ENCODE assay signal across 25 mouse cellular contexts in the genomic region with DNA sequence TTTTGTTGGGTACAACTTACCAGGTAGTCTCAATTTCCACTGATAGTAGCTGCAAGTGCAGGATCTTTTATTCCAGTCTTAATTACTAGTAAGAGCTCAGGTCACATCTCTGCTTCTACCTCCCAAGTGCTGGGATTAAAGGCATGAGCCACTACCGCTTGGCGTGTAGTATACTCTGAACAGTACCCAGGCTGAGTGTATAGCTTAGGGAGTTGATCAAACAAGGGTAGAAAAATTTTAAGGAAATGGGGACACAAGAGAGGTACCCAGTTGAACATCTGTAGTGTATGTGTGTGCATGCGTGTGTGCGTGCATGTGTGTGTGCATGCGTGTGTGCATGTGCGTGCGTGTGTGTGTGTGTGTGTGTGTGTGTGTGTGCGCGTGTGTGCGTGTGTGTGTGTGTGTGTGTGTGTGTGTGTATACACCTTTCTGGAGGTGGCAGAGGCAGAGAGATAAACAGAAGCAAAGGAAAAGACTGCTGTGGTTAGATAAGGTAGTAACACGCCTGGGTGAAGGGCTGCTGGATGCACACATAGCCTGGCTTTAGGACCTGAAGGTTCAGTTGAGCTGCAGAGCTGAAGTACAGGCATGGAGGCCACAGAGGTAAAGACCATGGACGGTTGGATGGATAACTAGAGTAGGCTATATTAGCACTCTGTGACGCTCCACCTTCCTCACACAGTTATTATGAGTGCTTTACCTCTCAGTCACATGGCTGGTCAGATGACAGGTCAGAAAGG. TPM values are rescaled to one million over a fixed set of nuclear protein-coding genes. Genes with fewer than 3 reads are reported as not detected.
DNase-seq lines count a peak whose midpoint lies in the region; ATAC-seq lines count a peak whose summit lies in the region.
"Had no signal": no experiment of that assay in that cellular context is flagged by ENCODE, and none has a peak within 500 bp of the region (broad histone marks: within the 10 kb centered on the region; RNA-seq: fewer than 3 reads in every experiment).

No protein-coding gene starts in this region.

- peak; percentile 98 for ATAC-seq in erythroblast, adult 5-6 weeks (replicated peaks; ENCODE audit: low FRiP score, poor library complexity, severe bottlenecking)
- peak; percentile 98 for ATAC-seq in liver, embryonic 13.5 days (ENCODE audit: low read depth)
- ATAC-seq in megakaryocyte-erythroid progenitor cell, adult 5-6 weeks (replicated peaks; ENCODE audit: low FRiP score, low TSS enrichment, poor library complexity, severe bottlenecking): peak; percentile 96
- no peak for ATAC-seq in monocyte, adult 5-6 weeks (replicated peaks; ENCODE audit: insufficient number of reproducible peaks, low FRiP score, low TSS enrichment, poor library complexity, severe bottlenecking)
- ATAC-seq: hindbrain, embryonic 16.5 days had no signal

- peak overlapping the region; percentile 80 for H3K27ac ChIP-seq in liver, embryonic 13.5 days
- H3K27ac ChIP-seq: embryonic facial prominence, embryonic 13.5 days had no signal

- H3K4me1 ChIP-seq in liver, embryonic 13.5 days (replicated peaks): peaks cover 40% of the 10 kb centered on the region

- H3K9me3 ChIP-seq in liver, embryonic 13.5 days (replicated peaks): no peaks in the 10 kb centered on the region
- H3K9me3 ChIP-seq: embryonic facial prominence, embryonic 13.5 days had no signal

- H3K4me2 ChIP-seq in liver, embryonic 13.5 days: peak overlapping the region; percentile 42
- H3K4me2 ChIP-seq: embryonic facial prominence, embryonic 13.5 days; lung, embryonic 14.5 days had no signal

- DNase-seq in spleen, postnatal 36 days (ENCODE audit: low spot score in 2 of 2): peak; percentile 14 to 53
- DNase-seq in spleen, adult 18-20 months: no peak
- peak; percentile 69 for DNase-seq in liver, embryonic 13.5 days
- DNase-seq in thymus, adult 18-20 months: no peak
- no peak for DNase-seq in adrenal gland, postnatal 14 days
- DNase-seq: adrenal gland, adult 8-10 months; cerebellum, adult 9-10 months; gastrocnemius, postnatal 10 days; lung, embryonic 14.5 days; right cerebral cortex, postnatal 25 days; thymus, postnatal 36 days had no signal

- no peaks in the 10 kb centered on the region for H3K27me3 ChIP-seq in liver, embryonic 13.5 days
- H3K27me3 ChIP-seq: embryonic facial prominence, embryonic 13.5 days had no signal

- H3K4me3 ChIP-seq in liver, embryonic 13.5 days (replicated peaks): no peak overlapping the region
- H3K4me3 ChIP-seq: embryonic facial prominence, embryonic 13.5 days had no signal

- peaks cover 7% of the 10 kb centered on the region; the same call in 1 of the 2 replicates for H3K36me3 ChIP-seq in liver, embryonic 13.5 days
- H3K36me3 ChIP-seq: embryonic facial prominence, embryonic 13.5 days had no signal

- peak overlapping the region; percentile 43 for H3K9ac ChIP-seq in liver, embryonic 13.5 days
- H3K9ac ChIP-seq: embryonic facial prominence, embryonic 13.5 days; lung, embryonic 14.5 days had no signal

- 31% methylated on average over 13 of the region's 13 CpGs for WGBS in liver, embryonic 13.5 days (ENCODE audit: insufficient replicate concordance)

RNA-seq across cellular contexts. Expression of a gene that starts 17.4 kb away (rescaled TPM):
- not detected in 2 replicates for total RNA-seq in erythroblast, adult 5-6 weeks (2015; ENCODE audit: low replicate concordance)
- not detected in 2 replicates for total RNA-seq in erythroblast, adult 5-6 weeks (2017; ENCODE audit: low replicate concordance)
- not detected in 2 replicates for polyA plus RNA-seq in liver, embryonic 13.5 days (2015; fragmentation: Nextera tagmentation; extraction: Ambion mirVana)
- not detected in 2 replicates for total RNA-seq in megakaryocyte-erythroid progenitor cell, adult 5-6 weeks (2014; fragmentation: Nextera tagmentation)
- not detected in 2 replicates for total RNA-seq in megakaryocyte-erythroid progenitor cell, adult 5-6 weeks (2017)
- total RNA-seq in adrenal gland, postnatal 14 days (2021): 0.23 TPM in 1 of 2 replicates, not detected in the other
- not detected in 3 replicates for total RNA-seq in monocyte, adult 5-6 weeks (2017)
- total RNA-seq: heart, adult 8-10 months; heart, postnatal 25 days; left cerebral cortex, adult 18-20 months; midbrain, postnatal 0 days had no signal
- polyA plus RNA-seq: brain, embryonic 14.5 days; forebrain, embryonic 11.5 days; frontal cortex, adult 2 months; hindbrain, embryonic 16.5 days; kidney, embryonic 14.5 days; lung, embryonic 14.5 days; midbrain, postnatal 0 days; neural tube, embryonic 11.5 days had no signal

RNA-seq across cellular contexts. Expression of a gene that starts 29.6 kb away (rescaled TPM):
- not detected in 2 replicates for total RNA-seq in erythroblast, adult 5-6 weeks (2015; ENCODE audit: low replicate concordance)
- total RNA-seq in erythroblast, adult 5-6 weeks (2017; ENCODE audit: low replicate concordance): not detected in 2 replicates
- polyA plus RNA-seq in liver, embryonic 13.5 days (2015; fragmentation: Nextera tagmentation; extraction: Ambion mirVana): 0.16 and 0.27 TPM in 2 replicates
- total RNA-seq in megakaryocyte-erythroid progenitor cell, adult 5-6 weeks (2014; fragmentation: Nextera tagmentation): not detected in 2 replicates
- not detected in 2 replicates for total RNA-seq in megakaryocyte-erythroid progenitor cell, adult 5-6 weeks (2017)
- total RNA-seq in adrenal gland, postnatal 14 days (2021): not detected in 2 replicates
- 0.87 TPM in 1 of 3 replicates, not detected in the others for total RNA-seq in monocyte, adult 5-6 weeks (2017)
- total RNA-seq: adrenal gland, adult 8-10 months; left cerebral cortex, adult 18-20 months; midbrain, postnatal 0 days had no signal
- polyA plus RNA-seq: lung, embryonic 14.5 days had no signal

Comparison
In these comparisons a context has a peak if more than half of its experiments do, and no peak if none do; other contexts are left out.
1. DNase-seq: peak in spleen, postnatal 36 days (2 of 2) and liver, embryonic 13.5 days (single experiment); none in spleen, adult 18-20 months (0 of 2), thymus, adult 18-20 months (0 of 2) and adrenal gland, postnatal 14 days (single experiment).